Mouse (Mus musculus) midbrain, embryonic 13.5 days (tissue): Measurements from ENCODE around the gene Zbtb8os. TPM values are rescaled to one million over a fixed set of nuclear protein-coding genes. Genes with fewer than 3 reads are reported as not detected.

ENCODE experiments used
- ATAC-seq: fragments of 200-750 bp; cut with Nextera tagmentation; 2 replicates; pipeline ENCODE4 v1.8.0; 2017; ENCODE audit warnings: mild to moderate bottlenecking, moderate TSS enrichment, moderate library complexity
- H3K27ac ChIP-seq: fragments of 300-500 bp; sonication (generic); 2 replicates; pipeline ENCODE4 v1.5.1; 2015; ENCODE audit warnings: inconsistent platforms, mild to moderate bottlenecking, moderate library complexity
- H3K27me3 ChIP-seq: fragments of 300-500 bp; sonication (generic); 2 replicates; pipeline ENCODE4 v1.6.1; 2015; ENCODE audit warnings: mild to moderate bottlenecking, inconsistent platforms
- H3K36me3 ChIP-seq: fragments of 300-500 bp; sonication (generic); 2 replicates; pipeline ENCODE4 v1.6.1; 2015; ENCODE audit warnings: mild to moderate bottlenecking, inconsistent platforms
- H3K4me1 ChIP-seq: fragments of 300-500 bp; sonication (generic); replicated peaks from 2 replicates; pipeline ENCODE4 v1.6.1; 2015; ENCODE audit warnings: inconsistent platforms
- H3K4me2 ChIP-seq: fragments of 300-500 bp; sonication (generic); replicated peaks from 2 replicates; pipeline ENCODE4 v1.6.1; 2015; ENCODE audit warnings: moderate library complexity, mild to moderate bottlenecking, inconsistent platforms
- H3K4me3 ChIP-seq: fragments of 300-500 bp; sonication (generic); replicated peaks from 2 replicates; pipeline ENCODE4 v1.5.1; 2015; ENCODE audit warnings: mild to moderate bottlenecking, inconsistent platforms
- H3K9ac ChIP-seq: fragments of 300-500 bp; sonication (generic); replicated peaks from 2 replicates; pipeline ENCODE4 v1.6.1; 2015; ENCODE audit warnings: mild to moderate bottlenecking, inconsistent platforms
- H3K9me3 ChIP-seq: fragments of 300-500 bp; sonication (generic); 2 replicates; pipeline ENCODE4 v1.6.1; 2016; ENCODE audit warnings: mild to moderate bottlenecking, inconsistent platforms
- WGBS: fragments of 180-500 bp; shearing (Covaris S2); methylation state at CpG from one replicate; pipeline ENCODE4 v1.1.7; 2015; 5-methylcytosine and 5-hydroxymethylcytosine counted together
- polyA plus RNA-seq: library from polyadenylated mRNA; unstranded; fragments of >200 nt; fragmentation: Nextera tagmentation; extraction: Ambion mirVana; gene quantifications from 2 replicates; pipeline ENCODE4 v1.2.1, GENCODE M21; 2015

The Zbtb8os gene
- polyA plus RNA-seq, 1 experiment from 2014 or later = 28.0 TPM

DNA sequence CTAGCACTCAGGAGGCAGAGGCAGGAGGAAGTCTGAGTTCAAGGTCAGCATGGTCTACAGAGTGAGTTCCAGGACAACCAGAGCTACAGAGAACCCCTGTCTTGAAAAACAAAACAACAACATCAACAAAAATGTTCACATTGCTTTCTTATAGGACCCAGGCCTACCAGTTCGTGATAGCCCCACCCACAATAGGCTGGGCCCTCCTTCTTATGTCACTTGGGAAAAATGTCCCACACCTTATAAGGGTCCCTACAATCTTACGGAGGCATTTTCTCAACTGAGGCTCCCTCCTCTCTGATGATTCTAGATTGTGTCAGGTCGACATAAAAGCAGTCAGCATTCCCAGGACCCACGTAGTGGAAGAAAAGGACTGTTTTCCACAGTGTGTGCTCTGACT lies 64.3 kb downstream of the Zbtb8os start:
- H3K4me2 ChIP-seq = no peak overlapping the region
- H3K27ac ChIP-seq = no peak overlapping the region
- no peaks in the 10 kb centered on the region for H3K27me3 ChIP-seq
- ATAC-seq = no peak
- H3K9ac ChIP-seq = no peak overlapping the region
- H3K4me1 ChIP-seq = no peaks in the 10 kb centered on the region
- WGBS = 84% methylated on average over 4 of the region's 4 CpGs
- H3K9me3 ChIP-seq = no peaks in the 10 kb centered on the region
- no peak overlapping the region for H3K4me3 ChIP-seq
- H3K36me3 ChIP-seq = no peaks in the 10 kb centered on the region

Other genes starting within 250 kb of the Zbtb8os start
- gene Tmem54, start 230.1 kb upstream of the Zbtb8os start, polyA plus RNA-seq = not detected in 2 replicates
- 17.1 and 17.9 TPM in 2 replicates for gene Hpca, start 213.7 kb upstream of the Zbtb8os start, polyA plus RNA-seq
- 1.9 and 2.0 TPM in 2 replicates for gene Fndc5, start 198.7 kb upstream of the Zbtb8os start, polyA plus RNA-seq
- 19.9 and 21.3 TPM in 2 replicates for gene S100pbp, start 146.0 kb upstream of the Zbtb8os start, polyA plus RNA-seq
- 102 and 115 TPM in 2 replicates for gene Yars, start 145.9 kb upstream of the Zbtb8os start, polyA plus RNA-seq
- gene C77080, start 74.3 kb upstream of the Zbtb8os start, polyA plus RNA-seq = 5.1 and 5.4 TPM in 2 replicates
- 0.27 and 0.67 TPM in 2 replicates for gene Sync, start 48.1 kb upstream of the Zbtb8os start, polyA plus RNA-seq
- gene Rbbp4, start 325 bp upstream of the Zbtb8os start, polyA plus RNA-seq = 419 and 460 TPM in 2 replicates
- gene Zbtb8a, start 42.4 kb downstream of the Zbtb8os start, polyA plus RNA-seq = 17.2 and 19.7 TPM in 2 replicates
- gene Zbtb8b, start 105.2 kb downstream of the Zbtb8os start, polyA plus RNA-seq = 12.0 TPM in 2 replicates
- 34.0 and 36.7 TPM in 2 replicates for gene Bsdc1, start 125.9 kb downstream of the Zbtb8os start, polyA plus RNA-seq
- gene Tssk3, start 155.3 kb downstream of the Zbtb8os start, polyA plus RNA-seq = 0.16 and 0.26 TPM in 2 replicates
- gene Fam229a, start 155.5 kb downstream of the Zbtb8os start, polyA plus RNA-seq = not detected in 2 replicates
- 1,749 and 1,885 TPM in 2 replicates for gene Marcksl1, start 177.9 kb downstream of the Zbtb8os start, polyA plus RNA-seq
- 138 TPM in 2 replicates for gene Hdac1, start 207.0 kb downstream of the Zbtb8os start, polyA plus RNA-seq
- gene Lck, start 237.9 kb downstream of the Zbtb8os start, polyA plus RNA-seq = 5.9 and 7.1 TPM in 2 replicates
- gene Fam167b, start 242.9 kb downstream of the Zbtb8os start, polyA plus RNA-seq = 0.22 and 0.35 TPM in 2 replicates